Mouse (Mus musculus) testis, adult 2 months (tissue): Measurements from ENCODE around the gene Acap2.

Source experiments
- CTCF ChIP-seq: fragments of 200-500 bp; IDR thresholded peaks from 2 replicates; pipeline ENCODE4 v1.5.1; 2012; ENCODE audit warnings: low read depth, mild to moderate bottlenecking, inconsistent platforms, low read length, moderate library complexity; ENCODE audit not compliant: control insufficient read depth, insufficient read depth, insufficient replicate concordance
- POLR2A ChIP-seq: fragments of 200-500 bp; IDR thresholded peaks from 2 replicates; pipeline ENCODE4 v1.6.1; 2012; ENCODE audit warnings: low read depth, mild to moderate bottlenecking, inconsistent platforms, low read length, moderate library complexity; ENCODE audit not compliant: control insufficient read depth

DNA sequence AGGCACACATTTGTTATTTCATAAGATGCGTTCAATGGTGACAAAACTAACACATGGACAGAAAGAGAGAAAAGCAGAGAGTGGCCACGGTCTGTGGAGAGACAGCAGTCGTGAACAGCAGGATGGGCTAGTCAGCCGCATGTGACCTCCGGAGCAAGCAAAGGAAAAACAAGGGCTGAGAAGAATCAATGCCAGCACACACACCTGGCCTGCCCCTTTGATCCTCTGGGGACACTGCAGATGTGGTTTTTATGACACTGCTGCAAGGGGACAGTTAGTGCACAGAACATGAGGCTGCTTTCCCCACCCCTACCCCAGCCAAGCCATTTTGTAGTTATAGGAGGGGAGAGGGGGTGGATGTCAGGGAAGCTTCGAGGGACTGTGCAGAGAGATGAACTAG, 152.9 kb downstream of the Acap2 start:
- TF ChIP-seq CTCF (no peak), POLR2A (no peak)
